Comparison of ENCODE assay signal across 28 mouse cellular contexts in the genomic region with DNA sequence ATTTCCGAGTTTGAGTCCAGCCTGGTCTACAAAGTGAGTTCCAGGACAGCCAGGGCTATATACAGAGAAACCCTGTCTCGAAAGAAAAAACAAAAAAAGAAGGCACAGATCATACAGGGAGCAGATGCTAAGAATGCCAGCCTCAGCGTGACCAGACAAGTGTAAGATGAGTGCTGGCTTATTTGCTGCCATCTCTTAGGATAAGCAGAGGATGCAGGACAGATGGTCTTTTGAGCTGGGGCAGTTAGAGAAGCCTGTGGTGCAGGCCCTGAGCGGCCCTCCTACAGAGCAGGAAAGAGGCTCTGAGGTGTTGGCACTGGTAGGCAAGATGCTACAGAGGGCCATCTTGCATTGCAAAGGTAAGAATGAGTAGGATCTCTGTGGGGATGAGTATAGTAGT. TPM values are rescaled to one million over a fixed set of nuclear protein-coding genes. Genes with fewer than 3 reads are reported as not detected.
"Had no signal": no experiment of that assay in that cellular context is flagged by ENCODE, and none has a peak within 500 bp of the region (broad histone marks: within the 10 kb centered on the region; RNA-seq: fewer than 3 reads in every experiment).

No protein-coding gene starts in this region.

- H3K27ac ChIP-seq: kidney, embryonic 15.5 days; limb, embryonic 12.5 days; limb, embryonic 15.5 days; liver, embryonic 14.5 days; midbrain, embryonic 10.5 days; midbrain, embryonic 13.5 days; neural tube, embryonic 13.5 days; stomach, embryonic 15.5 days had no signal

- ATAC-seq: liver, postnatal 0 days; midbrain, embryonic 13.5 days; midbrain, embryonic 16.5 days had no signal

- H3K27me3 ChIP-seq: kidney, embryonic 15.5 days; limb, embryonic 15.5 days; midbrain, embryonic 13.5 days; neural tube, embryonic 13.5 days; stomach, embryonic 15.5 days had no signal

- H3K4me1 ChIP-seq: kidney, embryonic 15.5 days; limb, embryonic 12.5 days; midbrain, embryonic 13.5 days; neural tube, embryonic 13.5 days; stomach, embryonic 15.5 days had no signal

- H3K9me3 ChIP-seq: kidney, embryonic 15.5 days; limb, embryonic 12.5 days; limb, embryonic 15.5 days; megakaryocyte, embryonic 14.5 days; midbrain, embryonic 10.5 days; midbrain, embryonic 13.5 days; neural tube, embryonic 13.5 days; stomach, embryonic 15.5 days had no signal

- DNase-seq: kidney, postnatal 10 days; kidney, postnatal 36 days; left cerebral cortex, postnatal 4 days; liver, postnatal 0 days; lung, embryonic 14.5 days; lung, postnatal 10 days; lung, postnatal 36 days; retina, postnatal 1 day; right cerebral cortex, postnatal 25 days; spleen, adult 18-20 months; thymus, postnatal 36 days had no signal

- H3K4me3 ChIP-seq: kidney, embryonic 15.5 days; limb, embryonic 12.5 days; limb, embryonic 15.5 days; megakaryocyte, embryonic 14.5 days; midbrain, embryonic 10.5 days; midbrain, embryonic 13.5 days; myocyte; neural tube, embryonic 13.5 days; stomach, embryonic 15.5 days had no signal

- H3K36me3 ChIP-seq: kidney, embryonic 15.5 days; limb, embryonic 12.5 days; limb, embryonic 15.5 days; midbrain, embryonic 10.5 days; midbrain, embryonic 13.5 days; neural tube, embryonic 13.5 days; stomach, embryonic 15.5 days had no signal

RNA-seq across cellular contexts. Expression of a gene that starts 6.9 kb away (rescaled TPM):
- total RNA-seq: monocyte, adult 5-6 weeks; neutrophil, adult 5-6 weeks had no signal

RNA-seq across cellular contexts. Expression of a gene that starts 18.3 kb away (rescaled TPM):
- total RNA-seq: layer of hippocampus, postnatal 10 days; left cerebral cortex, postnatal 14 days; left cerebral cortex, postnatal 4 days; monocyte, adult 5-6 weeks had no signal
- polyA plus RNA-seq: kidney, embryonic 15.5 days; limb, embryonic 12.5 days; limb, embryonic 15.5 days; liver, embryonic 11.5 days; liver, embryonic 14.5 days; lung, embryonic 14.5 days; midbrain, embryonic 10.5 days; midbrain, embryonic 13.5 days; myocyte; neural tube, embryonic 13.5 days; stomach, embryonic 15.5 days; urinary bladder, adult 2 months had no signal
